Mouse (Mus musculus) erythroblast, embryonic 14.5 days (primary cell): ENCODE measurements around the gene Fam168a.

ENCODE experiments used
- GATA1 ChIP-seq: IDR thresholded peaks from 2 replicates; pipeline ENCODE4 v1.6.1; 2012; ENCODE audit warnings: low read length, inconsistent platforms, mixed read lengths
- TAL1 ChIP-seq: IDR thresholded peaks from 3 replicates; pipeline ENCODE4 v1.6.1; 2012; ENCODE audit warnings: low read length, inconsistent platforms, mixed read lengths

DNA sequence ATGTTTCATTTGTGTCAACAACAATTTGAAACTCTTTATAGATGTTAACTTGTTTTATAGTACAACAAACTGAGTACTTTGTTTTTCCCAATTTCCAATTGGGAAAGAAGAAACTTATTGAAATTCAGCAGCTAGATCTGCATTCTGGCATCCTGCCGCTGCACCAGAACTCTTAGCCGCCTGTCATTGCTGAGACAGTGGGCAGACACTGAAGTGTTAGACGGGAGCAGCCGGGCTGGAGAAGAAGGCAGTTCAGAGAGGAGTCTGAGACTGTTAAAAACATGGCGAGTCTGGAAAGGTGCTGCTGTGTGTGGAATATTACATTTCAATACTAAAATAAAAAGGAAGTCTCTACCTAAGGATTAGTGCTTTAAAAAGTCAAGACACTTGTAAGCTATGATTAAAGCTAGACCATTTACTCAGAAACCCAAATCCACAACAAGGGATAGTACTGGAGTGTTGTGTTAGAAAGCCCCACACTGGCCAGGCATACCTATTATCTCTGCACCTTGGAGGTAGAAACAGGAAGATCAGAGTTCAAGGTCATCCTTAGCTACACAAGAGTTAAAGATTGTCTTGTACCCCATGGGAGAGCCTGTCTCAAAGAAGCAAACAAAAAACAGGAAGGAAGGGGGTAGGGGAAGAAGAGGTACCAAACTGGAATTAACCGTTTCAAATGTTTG, 110.5 kb downstream of the Fam168a start:
- TF ChIP-seq TAL1 (no peak), GATA1 (no peak)
